Mouse (Mus musculus) cerebellum, adult 2 months (tissue): ENCODE measurements at regions not wholly inside any gene's neighbourhood (a gene's known extent, or its start where the extent isn't known, plus 50 kb on each side); places are given as distances from the start of the nearest gene placed in this dataset.

ENCODE experiments used
- CTCF ChIP-seq: fragments of 200-500 bp; IDR thresholded peaks from 2 replicates; pipeline ENCODE4 v1.5.1; 2011; ENCODE audit warnings: low read depth, mild to moderate bottlenecking, control low read depth, low read length, moderate library complexity, borderline replicate concordance; ENCODE audit not compliant: insufficient read depth
- POLR2A ChIP-seq: fragments of 200-500 bp; IDR thresholded peaks from 2 replicates; pipeline ENCODE4 v1.6.1; 2011; ENCODE audit warnings: low read length, control low read depth, borderline replicate concordance; ENCODE audit not compliant: insufficient read depth

DNA sequence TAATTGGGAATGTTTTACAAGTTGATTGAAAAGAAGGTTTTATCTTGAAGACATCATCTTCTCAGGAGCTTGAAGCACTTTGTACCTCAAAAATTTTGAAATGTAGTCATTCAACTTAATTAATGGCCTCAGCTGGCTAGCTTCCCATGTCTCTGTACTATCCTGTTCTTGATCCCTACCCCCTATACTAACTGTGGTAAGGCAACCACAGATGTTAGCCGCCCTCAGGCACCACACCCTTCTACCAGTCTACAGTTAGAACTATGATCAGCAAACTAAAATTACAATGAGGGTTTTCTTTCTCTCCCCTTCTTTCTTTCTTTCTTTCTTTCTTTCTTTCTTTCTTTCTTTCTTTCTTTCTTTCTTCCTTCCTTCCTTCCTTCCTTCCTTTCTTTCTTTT lies 225.1 kb upstream of the Mef2c start:
- TF ChIP-seq POLR2A (no peak), CTCF (no peak)
